Mouse (Mus musculus): Measurements from ENCODE around the gene Fam49a. TPM values are rescaled to one million over a fixed set of nuclear protein-coding genes. Genes with fewer than 3 reads are reported as not detected.
A peak's percentile ranks its signal among the peaks of the same experiment; 100 is the strongest.

Gene Fam49a
- polyA plus RNA-seq, 1 experiment from 2014 or later = 154 TPM

GRCm38 (mm10) chr12:12298451-12298850 is 36.5 kb downstream of the Fam49a start:
- Histone ChIP-seq H3K27ac (replicated peaks) (no peak overlapping the region), H3K4me2 (replicated peaks) (no peak overlapping the region), H3K4me3 (no peak overlapping the region), H3K27me3 (no peaks in the 10 kb centered on the region), H3K4me1 (no peaks in the 10 kb centered on the region; the same call in 1 of the 2 replicates), H3K36me3 (no peaks in the 10 kb centered on the region), H3K9me3 (no peaks in the 10 kb centered on the region), H3K9ac (replicated peaks) (no peak overlapping the region)
- no peak for ATAC-seq (replicated peaks)
- WGBS = 93% methylated on average over 7 of the region's 7 CpGs

GRCm38 (mm10) chr12:12299303-12299702 is 37.4 kb downstream of the Fam49a start:
- Histone ChIP-seq H3K27ac (replicated peaks) (no peak overlapping the region), H3K4me2 (replicated peaks) (no peak overlapping the region), H3K4me3 (no peak overlapping the region), H3K4me1 (no peaks in the 10 kb centered on the region; the same call in 1 of the 2 replicates), H3K9me3 (no peaks in the 10 kb centered on the region), H3K9ac (replicated peaks) (no peak overlapping the region), H3K36me3 (no peaks in the 10 kb centered on the region), H3K27me3 (no peaks in the 10 kb centered on the region)
- WGBS = 66% methylated on average over 2 of the region's 2 CpGs
- ATAC-seq (replicated peaks) = no peak; the same call in 1 of the 2 replicates

- H3K4me3 ChIP-seq = no peak overlapping the region
- H3K4me2 ChIP-seq (replicated peaks) = no peak overlapping the region
- H3K36me3 ChIP-seq = no peaks in the 10 kb centered on the region; the same call in 1 of the 2 replicates
- no peak for ATAC-seq (replicated peaks)
- H3K27me3 ChIP-seq = no peaks in the 10 kb centered on the region
- H3K27ac ChIP-seq (replicated peaks) = no peak overlapping the region
- no peaks in the 10 kb centered on the region for H3K9me3 ChIP-seq
- H3K4me1 ChIP-seq = no peaks in the 10 kb centered on the region; the same call in 1 of the 2 replicates
- no peak overlapping the region for H3K9ac ChIP-seq (replicated peaks)
- WGBS = 83% methylated on average over 2 of the region's 2 CpGs
These were observed 39.2 kb downstream of the Fam49a start for GRCm38 (mm10) chr12:12301149-12301548.

- Histone ChIP-seq H3K9me3 (no peaks in the 10 kb centered on the region), H3K4me2 (replicated peaks) (no peak overlapping the region), H3K27me3 (no peaks in the 10 kb centered on the region), H3K4me1 (no peaks in the 10 kb centered on the region; the same call in 1 of the 2 replicates), H3K36me3 (no peaks in the 10 kb centered on the region; the same call in 1 of the 2 replicates), H3K4me3 (no peak overlapping the region), H3K27ac (replicated peaks) (no peak overlapping the region), H3K9ac (replicated peaks) (no peak overlapping the region)
- ATAC-seq (replicated peaks) = no peak
- WGBS = 62% methylated on average over 4 of the region's 4 CpGs
These were observed 39.9 kb downstream of the Fam49a start for GRCm38 (mm10) chr12:12301815-12302214.

- no peak for ATAC-seq (replicated peaks)
- 94% methylated on average over 3 of the region's 3 CpGs for WGBS
These were observed 44.3 kb downstream of the Fam49a start for GRCm38 (mm10) chr12:12306214-12306613.

GRCm38 (mm10) chr12:12306814-12307213 is 44.9 kb downstream of the Fam49a start:
- H3K27ac ChIP-seq (replicated peaks) = no peak overlapping the region
- no peak overlapping the region for H3K4me3 ChIP-seq
- H3K4me2 ChIP-seq (replicated peaks) = no peak overlapping the region
- WGBS = 89% methylated on average over 6 of the region's 6 CpGs
- H3K9ac ChIP-seq (replicated peaks) = no peak overlapping the region
- H3K4me1 ChIP-seq = no peaks in the 10 kb centered on the region
- no peaks in the 10 kb centered on the region for H3K27me3 ChIP-seq
- no peak for ATAC-seq (replicated peaks)
- peaks cover 12% of the 10 kb centered on the region for H3K36me3 ChIP-seq
- H3K9me3 ChIP-seq = no peaks in the 10 kb centered on the region

More at GRCm38 (mm10) chr12:12306214-12306613, 44.3 kb downstream of the Fam49a start:
- Histone ChIP-seq H3K4me3 (no peak overlapping the region), H3K4me1 (no peaks in the 10 kb centered on the region), H3K9ac (replicated peaks) (no peak overlapping the region), H3K9me3 (no peaks in the 10 kb centered on the region), H3K27me3 (no peaks in the 10 kb centered on the region), H3K4me2 (replicated peaks) (no peak overlapping the region), H3K27ac (replicated peaks) (no peak overlapping the region), H3K36me3 (peaks cover 12% of the 10 kb centered on the region)

- Histone ChIP-seq H3K4me2 (replicated peaks) (no peak overlapping the region), H3K27ac (replicated peaks) (no peak overlapping the region), H3K27me3 (no peaks in the 10 kb centered on the region), H3K4me3 (no peak overlapping the region), H3K9me3 (no peaks in the 10 kb centered on the region), H3K9ac (replicated peaks) (no peak overlapping the region), H3K4me1 (no peaks in the 10 kb centered on the region), H3K36me3 (peaks cover 12% of the 10 kb centered on the region)
- no peak for ATAC-seq (replicated peaks)
- 93% methylated on average over 8 of the region's 8 CpGs for WGBS
These were observed 45.3 kb downstream of the Fam49a start for GRCm38 (mm10) chr12:12307245-12307644.

- Histone ChIP-seq H3K4me1 (peaks cover 36% of the 10 kb centered on the region), H3K4me2 (replicated peaks) (no peak overlapping the region), H3K4me3 (no peak overlapping the region), H3K27ac (replicated peaks) (0 out of 2 replicates have a peak overlapping the region, but pooled peaks have one; percentile 43), H3K27me3 (no peaks in the 10 kb centered on the region), H3K9me3 (no peaks in the 10 kb centered on the region), H3K9ac (replicated peaks) (no peak overlapping the region), H3K36me3 (no peaks in the 10 kb centered on the region)
- 0 out of 2 replicates have a peak, but pooled peaks have one; percentile 30 for ATAC-seq (replicated peaks)
These were observed 51.5 kb downstream of the Fam49a start for GRCm38 (mm10) chr12:12313437-12313836.

GRCm38 (mm10) chr12:12313919-12314318 is 52.0 kb downstream of the Fam49a start:
- ATAC-seq (replicated peaks) = no peak
- WGBS = 66% methylated on average over 4 of the region's 4 CpGs
- no peak overlapping the region for H3K4me3 ChIP-seq

GRCm38 (mm10) chr12:12314326-12314725 is 52.4 kb downstream of the Fam49a start:
- Histone ChIP-seq H3K4me3 (no peak overlapping the region), H3K27ac (replicated peaks) (peak overlapping the region; percentile 43; the same call in 1 of the 2 replicates), H3K4me1 (peaks cover 37% of the 10 kb centered on the region), H3K27me3 (no peaks in the 10 kb centered on the region), H3K9me3 (no peaks in the 10 kb centered on the region), H3K4me2 (replicated peaks) (no peak overlapping the region), H3K36me3 (no peaks in the 10 kb centered on the region), H3K9ac (replicated peaks) (no peak overlapping the region)
- ATAC-seq (replicated peaks) = no peak
- 36% methylated on average over 8 of the region's 8 CpGs for WGBS

More at GRCm38 (mm10) chr12:12313919-12314318, 52.0 kb downstream of the Fam49a start:
- H3K4me1 ChIP-seq = peaks cover 37% of the 10 kb centered on the region
- no peak overlapping the region for H3K9ac ChIP-seq (replicated peaks)
- no peak overlapping the region for H3K4me2 ChIP-seq (replicated peaks)
- H3K36me3 ChIP-seq = no peaks in the 10 kb centered on the region
- peak overlapping the region; percentile 43; the same call in 1 of the 2 replicates for H3K27ac ChIP-seq (replicated peaks)
- no peaks in the 10 kb centered on the region for H3K9me3 ChIP-seq
- H3K27me3 ChIP-seq = no peaks in the 10 kb centered on the region

- no peaks in the 10 kb centered on the region for H3K9me3 ChIP-seq
- H3K36me3 ChIP-seq = no peaks in the 10 kb centered on the region
- H3K4me2 ChIP-seq (replicated peaks) = no peak overlapping the region
- 14% methylated on average over 5 of the region's 5 CpGs for WGBS
- 0 out of 2 replicates have a peak overlapping the region, but pooled peaks have one; percentile 21 for H3K27ac ChIP-seq (replicated peaks)
- no peak overlapping the region for H3K4me3 ChIP-seq
- H3K9ac ChIP-seq (replicated peaks) = no peak overlapping the region
- peaks cover 37% of the 10 kb centered on the region for H3K4me1 ChIP-seq
- peak; percentile 44; the same call in 1 of the 2 replicates for ATAC-seq (replicated peaks)
- no peaks in the 10 kb centered on the region for H3K27me3 ChIP-seq
These were observed 53.1 kb downstream of the Fam49a start for GRCm38 (mm10) chr12:12315011-12315410.

GRCm38 (mm10) chr12:12316956-12317355 is 55.0 kb downstream of the Fam49a start:
- H3K9me3 ChIP-seq = no peaks in the 10 kb centered on the region
- H3K36me3 ChIP-seq = no peaks in the 10 kb centered on the region
- H3K27me3 ChIP-seq = no peaks in the 10 kb centered on the region
- H3K4me1 ChIP-seq = peaks cover 42% of the 10 kb centered on the region
- WGBS = 28% methylated on average over 6 of the region's 6 CpGs
- no peak for ATAC-seq (replicated peaks)
- H3K4me3 ChIP-seq = no peak overlapping the region
- H3K27ac ChIP-seq (replicated peaks) = peak overlapping the region; percentile 72
- no peak overlapping the region for H3K4me2 ChIP-seq (replicated peaks)
- H3K9ac ChIP-seq (replicated peaks) = 0 out of 2 replicates have a peak overlapping the region, but pooled peaks have one; percentile 5

- H3K27ac ChIP-seq (replicated peaks) = peak overlapping the region; percentile 72
- H3K4me2 ChIP-seq (replicated peaks) = no peak overlapping the region
- ATAC-seq (replicated peaks) = no peak
- peak overlapping the region; percentile 1; the same call in 1 of the 2 replicates for H3K9ac ChIP-seq (replicated peaks)
- no peak overlapping the region for H3K4me3 ChIP-seq
- H3K4me1 ChIP-seq = peaks cover 42% of the 10 kb centered on the region
- H3K36me3 ChIP-seq = no peaks in the 10 kb centered on the region
- H3K9me3 ChIP-seq = no peaks in the 10 kb centered on the region
- H3K27me3 ChIP-seq = no peaks in the 10 kb centered on the region
- WGBS = 73% methylated on average over 7 of the region's 7 CpGs
These were observed 55.7 kb downstream of the Fam49a start for GRCm38 (mm10) chr12:12317606-12318005.
